Mouse (Mus musculus): ENCODE measurements at regions not wholly inside any gene's neighbourhood (a gene's known extent, or its start where the extent isn't known, plus 50 kb on each side); places are given as distances from the start of the nearest gene placed in this dataset.

- DNase-seq: no peak
Measured at GRCm38 (mm10) chr1:191486766-191487165, 83.7 kb upstream of the Ppp2r5a start.

DNA sequence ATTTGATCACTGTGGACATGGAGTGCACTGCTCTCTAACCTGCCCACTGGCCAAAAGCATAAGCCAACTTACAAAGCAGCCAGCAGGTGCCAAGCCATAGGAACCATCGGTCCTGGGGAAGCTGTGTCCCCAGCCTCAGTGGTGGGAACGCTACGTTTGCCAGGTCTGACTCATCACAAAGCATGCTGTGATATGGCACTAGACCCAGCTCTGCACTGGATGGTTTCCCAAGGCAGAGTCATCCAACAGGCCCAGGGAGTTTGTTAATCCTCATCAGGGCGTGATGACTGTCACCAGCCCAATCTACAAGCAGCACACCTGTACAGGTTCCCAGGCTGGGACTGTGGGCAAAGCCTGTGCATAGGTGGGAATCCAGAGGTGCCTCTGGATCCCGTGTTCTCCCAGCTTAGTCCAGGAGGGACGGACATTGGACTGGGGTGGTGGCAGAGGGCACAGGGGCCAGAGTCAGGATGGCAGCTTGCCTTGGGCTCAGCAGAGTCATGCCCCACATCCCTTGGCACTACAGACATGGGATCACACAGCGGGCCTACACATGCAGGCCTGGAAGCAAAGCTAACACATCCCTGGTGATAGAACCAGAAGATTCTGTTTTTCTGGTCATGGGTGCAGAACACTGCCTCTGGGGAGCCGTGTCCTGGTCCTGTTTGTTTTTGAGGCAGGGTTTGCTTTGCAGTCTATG, 81.8 kb upstream of the Ppp2r5a start:
- peak; percentile 86 to 87 for DNase-seq

GRCm38 (mm10) chr1:191479906-191480379, 76.9 kb upstream of the Ppp2r5a start:
- DNase-seq: no peak

- DNase-seq: no peak
Measured at GRCm38 (mm10) chr1:191472551-191472950, 69.5 kb upstream of the Ppp2r5a start.

DNA sequence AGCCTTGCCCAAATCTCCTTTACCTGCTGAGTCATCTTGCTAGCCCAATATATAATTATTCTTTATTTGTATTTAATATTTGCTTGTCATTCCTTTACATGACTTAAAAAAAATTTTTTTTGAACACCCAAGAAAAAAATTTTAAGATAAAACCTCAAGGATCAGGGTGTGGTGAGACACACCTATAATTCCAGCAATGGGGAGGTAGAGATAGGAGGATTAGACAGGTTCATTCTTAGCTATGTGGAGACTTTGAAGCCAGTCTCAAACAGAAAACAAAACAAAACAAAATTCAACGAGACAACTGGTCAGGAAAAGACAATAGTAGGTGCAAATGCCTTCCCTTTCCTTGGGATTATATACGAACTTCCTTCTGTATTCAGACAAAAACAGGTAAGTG, 68.4 kb upstream of the Ppp2r5a start:
- no peak for DNase-seq

- no peak for DNase-seq
Measured at GRCm38 (mm10) chr1:191470190-191470985, 67.3 kb upstream of the Ppp2r5a start.

- DNase-seq: no peak
Measured at GRCm38 (mm10) chr1:191468837-191469529, 65.9 kb upstream of the Ppp2r5a start.

DNA sequence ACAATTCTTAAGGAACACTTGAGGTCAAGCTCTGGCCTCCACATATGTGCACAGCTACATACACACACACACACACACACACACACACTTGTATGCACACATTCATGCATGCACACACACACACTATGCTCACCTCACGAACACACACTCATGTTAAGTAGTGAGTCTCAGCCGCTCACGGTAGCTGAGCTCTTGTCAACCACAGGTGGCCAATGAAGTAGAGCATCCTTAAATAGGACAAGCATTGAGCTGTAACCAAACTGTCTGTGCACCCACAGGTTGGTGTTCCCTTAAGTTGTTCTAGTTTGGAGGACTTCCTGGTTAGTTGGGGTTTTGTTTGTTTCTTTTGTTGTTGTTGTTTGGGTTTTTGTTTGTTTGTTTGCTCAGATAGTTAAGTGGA, 63.2 kb upstream of the Ppp2r5a start:
- DNase-seq: no peak

- DNase-seq: no peak
Measured at GRCm38 (mm10) chr1:191465723-191466122, 62.7 kb upstream of the Ppp2r5a start.

DNA sequence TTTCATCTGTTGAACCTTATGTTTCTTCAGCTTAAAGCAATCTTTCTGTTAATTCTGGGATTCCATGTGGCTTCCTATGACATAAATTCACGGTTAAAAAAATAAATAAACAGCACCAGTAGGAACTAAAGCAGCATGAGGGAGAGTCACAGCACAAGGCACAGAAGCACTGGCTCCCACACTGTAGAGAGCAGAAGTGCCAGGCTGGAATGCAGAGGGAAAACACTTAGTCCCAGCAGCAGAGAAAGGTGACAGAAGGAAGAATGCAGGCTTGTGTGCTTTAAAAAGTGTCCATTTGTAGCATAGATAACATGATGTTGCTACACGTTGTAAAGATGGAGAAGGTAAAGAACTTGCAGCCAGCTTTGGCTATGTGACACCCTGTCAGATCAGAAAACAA, 62.1 kb upstream of the Ppp2r5a start:
- DNase-seq: no peak

DNA sequence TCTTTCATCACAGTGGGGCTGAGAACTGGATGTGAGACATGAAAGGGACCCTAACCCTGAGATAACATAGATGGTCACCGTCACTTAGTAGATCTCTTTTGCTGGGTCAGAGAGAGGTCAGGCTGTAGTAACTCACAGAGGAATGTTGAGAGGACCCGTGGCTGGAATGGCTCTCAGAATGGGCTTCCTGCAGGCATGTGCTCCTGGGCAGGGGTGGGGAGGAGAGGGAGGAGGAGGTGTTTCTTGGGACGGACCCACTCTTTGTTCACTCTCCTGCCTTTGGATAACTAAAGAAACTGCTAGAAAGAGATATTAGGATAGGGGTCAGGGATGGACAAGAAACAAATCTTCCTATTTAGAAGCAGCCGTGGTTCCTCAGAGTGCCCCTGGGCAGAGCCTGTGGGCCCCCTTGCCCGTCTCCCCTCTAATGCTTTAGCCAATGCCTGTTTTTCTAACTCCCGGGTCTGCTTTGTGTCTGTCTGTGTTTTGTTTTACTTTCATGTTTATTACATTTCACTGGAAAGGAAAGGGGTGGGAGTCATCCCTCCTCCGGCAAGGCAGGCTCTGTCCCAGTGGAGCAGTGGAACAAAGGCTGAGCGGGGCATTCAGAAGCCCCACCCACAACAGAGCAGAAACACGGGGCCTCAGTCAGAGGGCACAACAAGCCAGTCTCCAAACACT, 58.9 kb upstream of the Ppp2r5a start:
- no peak for DNase-seq

GRCm38 (mm10) chr1:191459066-191459465, 56.0 kb upstream of the Ppp2r5a start:
- no peak for DNase-seq

DNA sequence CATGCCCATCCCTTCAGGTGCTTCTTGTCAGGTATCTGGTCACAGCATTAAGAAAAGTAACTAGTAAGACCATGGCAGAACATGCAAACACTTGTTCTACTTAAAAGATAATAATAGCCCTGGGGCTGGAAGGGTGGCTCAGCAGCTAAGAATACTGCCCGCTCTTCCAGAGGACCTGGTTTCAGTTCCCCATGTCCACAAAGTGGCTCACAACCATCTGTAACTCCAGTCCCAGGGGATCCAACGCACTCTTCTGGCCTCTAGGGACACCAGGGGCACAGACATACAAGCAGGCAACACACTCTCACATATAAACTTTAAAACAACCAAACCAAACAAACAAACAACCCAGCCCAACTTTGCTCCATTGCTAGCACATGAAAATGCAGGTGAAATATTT, 55.2 kb upstream of the Ppp2r5a start:
- DNase-seq: no peak

GRCm38 (mm10) chr1:191457103-191457502, 54.0 kb upstream of the Ppp2r5a start:
- DNase-seq: no peak

DNA sequence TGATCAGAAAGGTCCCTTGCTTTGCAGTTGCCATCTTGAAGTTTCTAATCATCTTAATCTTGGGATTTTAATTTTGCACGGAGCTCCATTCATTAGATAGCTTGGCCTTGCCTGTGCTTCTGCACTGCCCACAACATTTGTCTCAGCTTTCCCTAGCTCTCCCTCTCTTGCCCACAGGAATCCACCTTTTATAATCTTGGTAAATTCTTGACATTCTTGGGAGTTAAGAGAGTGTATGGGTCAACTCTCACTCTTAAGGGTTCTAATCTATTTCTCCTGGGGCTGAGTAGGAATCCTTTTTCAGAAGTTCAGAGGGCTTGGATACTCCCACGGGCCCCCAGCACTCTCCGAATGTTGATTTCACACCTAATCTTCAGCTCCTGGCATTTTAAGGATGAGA, 51.5 kb upstream of the Ppp2r5a start:
- DNase-seq: no peak

- no peak for DNase-seq
Measured at GRCm38 (mm10) chr1:191453589-191453988, 50.5 kb upstream of the Ppp2r5a start.

All from cerebellum, adult 18-20 months (tissue).